Mouse (Mus musculus): ENCODE data around the gene Urah. TPM values are rescaled to one million over a fixed set of nuclear protein-coding genes. Genes with fewer than 3 reads are reported as not detected.

The Urah gene
- polyA plus RNA-seq (2015; fragmentation: Nextera tagmentation; extraction: Ambion mirVana) = 6.1 and 7.5 TPM in 2 replicates

DNA sequence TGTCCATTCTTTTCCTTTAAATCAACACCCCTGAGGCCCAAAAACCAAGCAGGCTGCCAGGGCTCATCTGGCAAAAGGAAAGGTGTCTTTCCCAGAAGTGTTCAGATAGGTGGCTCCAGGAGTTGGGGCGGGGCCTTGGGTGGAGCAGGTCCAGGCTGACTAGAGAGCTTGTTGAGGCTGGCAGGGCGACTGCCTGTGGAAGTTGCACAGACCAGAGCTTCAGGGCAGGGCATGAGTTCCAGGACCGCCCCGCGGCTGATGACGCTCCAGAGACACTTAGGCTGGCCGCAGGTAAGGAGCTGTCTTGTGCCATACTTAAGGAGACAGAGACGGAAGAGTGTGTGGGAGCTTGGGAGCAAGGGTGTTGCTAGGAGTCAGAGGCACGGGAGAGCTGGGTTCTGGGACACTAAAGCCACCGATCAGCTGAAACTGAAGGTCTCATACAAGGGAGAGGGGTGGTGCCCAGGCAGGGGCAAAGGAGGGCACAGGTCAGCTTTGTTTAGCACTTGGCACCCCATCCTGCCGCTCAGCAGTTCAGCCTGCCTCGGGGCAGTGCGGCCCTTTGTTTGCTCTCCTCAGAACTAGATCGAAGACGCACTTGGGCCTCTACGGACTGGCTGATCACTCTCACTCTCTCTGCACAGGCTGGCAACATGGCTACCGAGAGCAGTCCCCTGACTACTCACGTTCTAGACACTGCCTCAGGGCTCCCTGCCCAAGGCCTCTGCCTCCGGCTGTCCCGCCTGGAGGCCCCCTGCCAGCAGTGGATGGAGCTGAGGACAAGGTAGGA lies at the start of gene Urah:
Urah (plus strand) TSS at position 51 of the 790 bp plus-strand sequence.
- Histone ChIP-seq H3K9me3 (ENCODE audit: control insufficient read depth, low read length) (no peaks in the 10 kb centered on the region), H3K27ac (ENCODE audit: low read length) (no peak within 1 kb of the TSS), H3K27me3 (replicated peaks; ENCODE audit: control insufficient read depth, insufficient read depth, low read length) (no peaks in the 10 kb centered on the region), H3K4me2 (ENCODE audit: low read depth, low read length) (0 out of 2 replicates have a peak within 1 kb of the TSS, but pooled peaks have one; percentile 14), H3K4me3 (ENCODE audit: low read length) (0 out of 2 replicates have a peak within 1 kb of the TSS, but pooled peaks have one; percentile 5), H3K36me3 (ENCODE audit: control insufficient read depth, insufficient read depth, low read length) (no peaks in the 10 kb centered on the region), H3K4me1 (ENCODE audit: control insufficient read depth, insufficient read depth, low read length) (no peaks in the 10 kb centered on the region), H3K9ac (ENCODE audit: low read depth, low read length) (peak within 1 kb of the TSS; percentile 34; the same call in 1 of the 2 replicates)
- ATAC-seq = peak; percentile 82
- 37% methylated on average over 20 of the region's 20 CpGs for WGBS

DNA sequence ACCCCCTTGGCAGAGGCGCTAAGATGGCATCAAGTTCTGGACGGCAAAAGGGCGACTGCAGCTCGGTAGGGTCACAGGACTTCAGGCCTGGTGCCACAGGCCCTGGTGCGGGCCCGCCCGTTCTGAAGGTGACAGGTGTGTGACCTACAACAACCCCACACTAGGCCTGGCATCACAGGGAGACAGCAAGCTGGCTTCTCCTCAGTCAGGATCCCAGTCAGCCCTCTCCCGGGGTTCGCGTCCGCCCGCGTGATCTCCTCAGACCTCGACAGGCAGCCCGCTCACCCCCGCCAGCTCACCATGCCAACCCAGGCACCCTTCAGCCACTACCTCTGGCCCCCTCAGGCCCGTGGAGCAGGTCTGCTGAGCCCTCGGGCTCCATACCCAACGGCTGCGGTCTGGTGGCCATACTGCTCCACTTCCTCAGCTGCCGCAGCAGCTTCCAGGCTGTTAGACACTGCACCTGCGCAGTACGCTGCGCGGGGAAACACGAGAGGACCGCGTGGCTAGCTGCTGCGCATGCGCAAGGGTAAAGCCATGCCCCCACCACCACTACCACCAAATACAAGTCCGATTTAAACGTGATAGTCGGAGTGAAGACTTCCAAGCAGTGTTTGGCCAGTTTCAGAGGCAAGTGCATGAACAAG lies 47.3 kb upstream of the Urah start, which contains the start of gene Syce1:
Syce1 (minus strand) TSS at position 447 of the 647 bp plus-strand sequence.
- Histone ChIP-seq H3K36me3 (ENCODE audit: control insufficient read depth, insufficient read depth, low read length) (no peaks in the 10 kb centered on the region), H3K27ac (ENCODE audit: low read length) (no peak within 1 kb of the TSS), H3K27me3 (replicated peaks; ENCODE audit: control insufficient read depth, insufficient read depth, low read length) (no peaks in the 10 kb centered on the region), H3K4me3 (ENCODE audit: low read length) (no peak within 1 kb of the TSS), H3K9me3 (ENCODE audit: control insufficient read depth, low read length) (no peaks in the 10 kb centered on the region), H3K9ac (ENCODE audit: low read depth, low read length) (no peak within 1 kb of the TSS), H3K4me2 (ENCODE audit: low read depth, low read length) (no peak within 1 kb of the TSS), H3K4me1 (ENCODE audit: control insufficient read depth, insufficient read depth, low read length) (no peaks in the 10 kb centered on the region)
- WGBS = 78% methylated on average over 33 of the region's 33 CpGs
- ATAC-seq = no peak

DNA sequence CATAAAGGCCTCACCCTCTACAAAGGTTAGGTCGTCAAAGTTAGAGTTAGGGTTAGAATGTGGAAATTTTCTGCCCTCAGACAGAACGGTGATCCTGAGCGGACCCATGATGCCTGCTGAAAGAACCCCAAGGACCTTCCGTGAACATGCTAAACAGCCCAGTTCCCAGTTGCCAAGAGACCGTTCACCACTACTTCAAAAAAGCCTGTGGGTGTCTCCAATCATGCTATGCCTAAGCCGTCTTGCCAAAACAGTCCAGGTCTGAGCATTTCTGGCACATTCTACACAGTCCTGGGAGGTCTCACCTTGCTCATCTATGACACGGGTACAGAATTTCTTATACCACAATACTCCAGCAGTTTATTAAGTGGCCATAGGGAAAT lies 46.8 kb upstream of the Urah start:
- Histone ChIP-seq H3K27ac (ENCODE audit: low read length) (no peak overlapping the region), H3K4me1 (ENCODE audit: control insufficient read depth, insufficient read depth, low read length) (no peaks in the 10 kb centered on the region), H3K36me3 (ENCODE audit: control insufficient read depth, insufficient read depth, low read length) (no peaks in the 10 kb centered on the region), H3K9ac (ENCODE audit: low read depth, low read length) (no peak overlapping the region), H3K4me3 (ENCODE audit: low read length) (no peak overlapping the region), H3K4me2 (ENCODE audit: low read depth, low read length) (no peak overlapping the region), H3K9me3 (ENCODE audit: control insufficient read depth, low read length) (no peaks in the 10 kb centered on the region), H3K27me3 (replicated peaks; ENCODE audit: control insufficient read depth, insufficient read depth, low read length) (no peaks in the 10 kb centered on the region)
- ATAC-seq = no peak
- WGBS = 84% methylated on average over 7 of the region's 7 CpGs

DNA sequence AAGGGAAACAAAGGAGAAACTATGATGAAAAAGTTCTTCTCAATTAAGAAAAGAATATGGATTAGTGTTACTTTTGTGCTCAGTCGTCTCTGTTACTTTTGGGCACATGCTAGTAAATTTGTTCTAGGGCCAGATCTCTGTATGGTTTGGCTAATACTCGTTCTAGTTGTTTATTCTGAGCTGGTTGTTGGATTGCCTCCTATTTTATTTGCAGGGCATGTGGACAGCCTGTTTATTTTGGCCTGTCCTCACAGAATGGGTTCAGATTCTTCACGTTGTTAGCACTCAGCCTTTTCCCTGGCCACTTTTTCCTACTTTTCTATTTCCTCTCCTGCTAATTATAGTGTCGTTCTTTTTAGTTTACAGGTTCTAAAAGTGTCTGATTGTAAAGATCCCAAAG lies 41.3 kb upstream of the Urah start:
- Histone ChIP-seq H3K9ac (ENCODE audit: low read depth, low read length) (no peak overlapping the region), H3K27ac (ENCODE audit: low read length) (no peak overlapping the region), H3K4me1 (ENCODE audit: control insufficient read depth, insufficient read depth, low read length) (no peaks in the 10 kb centered on the region), H3K4me3 (ENCODE audit: low read length) (no peak overlapping the region), H3K9me3 (ENCODE audit: control insufficient read depth, low read length) (no peaks in the 10 kb centered on the region), H3K36me3 (ENCODE audit: control insufficient read depth, insufficient read depth, low read length) (no peaks in the 10 kb centered on the region), H3K27me3 (replicated peaks; ENCODE audit: control insufficient read depth, insufficient read depth, low read length) (no peaks in the 10 kb centered on the region), H3K4me2 (ENCODE audit: low read depth, low read length) (no peak overlapping the region)
- WGBS = 53% methylated on average over 4 of the region's 4 CpGs
- no peak for ATAC-seq

DNA sequence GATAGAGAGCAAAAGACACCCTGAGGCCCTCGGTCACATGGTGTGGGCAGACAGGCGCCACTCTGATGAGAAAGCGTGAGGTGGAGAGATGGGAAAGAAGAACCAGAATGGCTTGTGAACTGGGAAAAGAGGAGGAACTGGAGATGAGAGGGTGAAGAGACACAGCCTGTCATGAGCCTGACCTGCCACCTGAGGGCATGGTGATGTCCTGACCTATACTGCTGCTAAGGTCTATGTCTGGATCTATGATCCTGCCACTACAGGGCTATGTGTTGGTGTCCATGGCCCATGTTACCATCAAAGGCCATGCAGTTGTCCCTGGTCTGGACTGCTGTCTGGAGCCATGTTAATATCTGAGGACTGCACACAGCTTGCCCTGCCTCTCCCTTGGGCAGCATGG lies 37.2 kb upstream of the Urah start:
- Histone ChIP-seq H3K4me3 (ENCODE audit: low read length) (no peak overlapping the region), H3K4me2 (ENCODE audit: low read depth, low read length) (no peak overlapping the region), H3K27ac (ENCODE audit: low read length) (no peak overlapping the region), H3K9me3 (ENCODE audit: control insufficient read depth, low read length) (no peaks in the 10 kb centered on the region), H3K9ac (ENCODE audit: low read depth, low read length) (no peak overlapping the region), H3K27me3 (replicated peaks; ENCODE audit: control insufficient read depth, insufficient read depth, low read length) (no peaks in the 10 kb centered on the region), H3K4me1 (ENCODE audit: control insufficient read depth, insufficient read depth, low read length) (no peaks in the 10 kb centered on the region), H3K36me3 (ENCODE audit: control insufficient read depth, insufficient read depth, low read length) (no peaks in the 10 kb centered on the region)
- WGBS = 90% methylated on average over 3 of the region's 3 CpGs
- ATAC-seq = no peak

DNA sequence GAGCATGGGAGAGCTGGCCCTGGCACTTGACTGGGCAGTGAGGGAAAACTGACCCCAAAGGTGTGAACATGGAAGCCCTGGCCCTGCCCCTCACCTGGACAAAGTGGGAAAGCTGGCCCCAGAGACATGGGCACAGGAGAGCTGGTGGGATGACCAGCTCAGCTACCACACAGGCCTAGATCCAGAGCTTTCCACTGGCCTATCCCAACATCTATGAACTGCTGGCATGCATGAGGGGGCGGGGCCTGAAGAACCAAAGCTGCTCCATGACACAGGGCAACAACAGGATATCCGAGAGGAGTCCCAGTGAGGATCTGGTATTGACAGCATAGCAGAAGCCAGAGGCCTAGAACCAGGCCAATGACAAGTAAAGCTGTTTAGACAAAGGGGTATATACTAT lies 36.6 kb upstream of the Urah start:
- Histone ChIP-seq H3K4me1 (ENCODE audit: control insufficient read depth, insufficient read depth, low read length) (no peaks in the 10 kb centered on the region), H3K36me3 (ENCODE audit: control insufficient read depth, insufficient read depth, low read length) (no peaks in the 10 kb centered on the region), H3K4me2 (ENCODE audit: low read depth, low read length) (no peak overlapping the region), H3K9ac (ENCODE audit: low read depth, low read length) (no peak overlapping the region), H3K4me3 (ENCODE audit: low read length) (no peak overlapping the region), H3K9me3 (ENCODE audit: control insufficient read depth, low read length) (no peaks in the 10 kb centered on the region), H3K27me3 (replicated peaks; ENCODE audit: control insufficient read depth, insufficient read depth, low read length) (no peaks in the 10 kb centered on the region), H3K27ac (ENCODE audit: low read length) (no peak overlapping the region)
- no peak for ATAC-seq
- WGBS = 67% methylated on average over 2 of the region's 2 CpGs

DNA sequence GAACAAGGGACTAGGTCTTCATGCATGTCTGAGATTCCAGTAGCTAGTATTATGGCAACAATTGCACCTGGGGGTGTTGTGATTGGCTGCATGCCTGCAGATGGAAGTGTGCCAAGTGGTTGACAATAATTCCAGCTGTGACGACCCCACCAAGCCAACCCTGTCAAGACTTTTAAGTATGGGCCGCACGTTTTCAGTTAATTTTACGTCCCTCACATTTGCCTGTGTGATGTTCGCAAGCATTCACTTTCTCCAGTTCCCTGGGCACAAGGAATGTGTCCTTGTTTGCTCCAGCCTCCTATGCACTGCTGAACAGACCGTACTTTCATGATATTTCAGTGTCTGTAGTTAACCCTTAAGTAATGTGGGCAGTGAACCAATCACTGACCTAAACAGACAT lies 32.2 kb upstream of the Urah start:
- H3K9me3 ChIP-seq (ENCODE audit: control insufficient read depth, low read length) = no peaks in the 10 kb centered on the region
- no peak overlapping the region for H3K4me3 ChIP-seq (ENCODE audit: low read length)
- ATAC-seq = no peak

DNA sequence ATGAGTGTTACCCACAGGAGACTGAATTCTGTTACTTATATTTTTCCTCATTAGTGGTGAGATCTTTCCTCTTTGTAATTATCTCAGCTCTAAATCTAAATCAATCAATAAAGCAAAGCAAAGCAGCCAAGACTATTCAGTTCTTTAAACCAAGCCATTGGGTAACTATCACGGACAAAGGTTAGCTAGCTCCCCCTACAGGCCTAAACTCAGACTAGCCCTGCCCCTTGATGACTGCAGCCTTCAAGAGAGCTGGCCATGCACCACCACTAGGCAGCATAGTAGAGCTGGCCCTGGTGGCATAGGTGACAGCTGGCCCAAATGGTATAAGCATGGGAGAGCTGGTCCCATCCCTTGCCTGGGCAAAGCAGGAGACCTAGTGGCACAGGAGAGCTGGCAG lies 29.1 kb upstream of the Urah start:
- H3K4me3 ChIP-seq (ENCODE audit: low read length) = no peak overlapping the region
- no peak overlapping the region for H3K9ac ChIP-seq (ENCODE audit: low read depth, low read length)
- H3K9me3 ChIP-seq (ENCODE audit: control insufficient read depth, low read length) = no peaks in the 10 kb centered on the region
- no peak overlapping the region for H3K27ac ChIP-seq (ENCODE audit: low read length)
- H3K36me3 ChIP-seq (ENCODE audit: control insufficient read depth, insufficient read depth, low read length) = no peaks in the 10 kb centered on the region
- H3K27me3 ChIP-seq (replicated peaks; ENCODE audit: control insufficient read depth, insufficient read depth, low read length) = no peaks in the 10 kb centered on the region
- H3K4me2 ChIP-seq (ENCODE audit: low read depth, low read length) = no peak overlapping the region
- no peak for ATAC-seq
- WGBS = 12% methylated on average over 1 of the region's 1 CpGs
- H3K4me1 ChIP-seq (ENCODE audit: control insufficient read depth, insufficient read depth, low read length) = no peaks in the 10 kb centered on the region

More for the DNA sequence above, 32.2 kb upstream of the Urah start:
- Histone ChIP-seq H3K27ac (ENCODE audit: low read length) (no peak overlapping the region), H3K4me1 (ENCODE audit: control insufficient read depth, insufficient read depth, low read length) (no peaks in the 10 kb centered on the region), H3K4me2 (ENCODE audit: low read depth, low read length) (no peak overlapping the region), H3K9ac (ENCODE audit: low read depth, low read length) (no peak overlapping the region), H3K27me3 (replicated peaks; ENCODE audit: control insufficient read depth, insufficient read depth, low read length) (no peaks in the 10 kb centered on the region), H3K36me3 (ENCODE audit: control insufficient read depth, insufficient read depth, low read length) (no peaks in the 10 kb centered on the region)
- 73% methylated on average over 6 of the region's 6 CpGs for WGBS

DNA sequence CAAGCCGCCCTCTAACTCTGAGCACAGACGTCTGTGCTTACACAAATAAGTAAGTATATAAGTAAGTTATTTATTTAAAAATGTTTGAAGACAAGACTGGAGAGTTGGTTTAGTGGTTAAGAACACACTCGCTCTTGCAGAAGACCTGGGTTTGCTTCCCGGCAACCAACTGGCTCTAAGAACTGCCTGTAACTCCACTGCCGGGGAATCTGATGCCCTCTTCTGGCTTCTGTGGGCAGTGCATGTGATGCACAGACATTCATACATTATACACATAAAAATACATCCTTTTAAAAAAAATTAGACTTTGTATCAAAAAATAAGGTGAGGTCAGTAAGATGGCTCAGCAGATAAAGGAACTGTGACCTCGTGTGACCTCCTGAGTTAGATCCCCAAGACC lies 24.3 kb upstream of the Urah start:
- H3K9ac ChIP-seq (ENCODE audit: low read depth, low read length) = no peak overlapping the region
- WGBS = 92% methylated on average over 6 of the region's 6 CpGs
- no peak for ATAC-seq

More for the DNA sequence above, 24.3 kb upstream of the Urah start:
- Histone ChIP-seq H3K27me3 (replicated peaks; ENCODE audit: control insufficient read depth, insufficient read depth, low read length) (no peaks in the 10 kb centered on the region), H3K36me3 (ENCODE audit: control insufficient read depth, insufficient read depth, low read length) (no peaks in the 10 kb centered on the region), H3K4me1 (ENCODE audit: control insufficient read depth, insufficient read depth, low read length) (no peaks in the 10 kb centered on the region), H3K27ac (ENCODE audit: low read length) (no peak overlapping the region), H3K9me3 (ENCODE audit: control insufficient read depth, low read length) (no peaks in the 10 kb centered on the region), H3K4me2 (ENCODE audit: low read depth, low read length) (no peak overlapping the region), H3K4me3 (ENCODE audit: low read length) (no peak overlapping the region)
